Mouse (Mus musculus) kidney, postnatal 0 days (tissue): ENCODE measurements around the gene Cuedc2. TPM values are rescaled to one million over a fixed set of nuclear protein-coding genes. Genes with fewer than 3 reads are reported as not detected.

Experiments used
- ATAC-seq: fragments of 200-750 bp; cut with Nextera tagmentation; replicated peaks from 2 replicates; pipeline ENCODE4 v1.8.0; 2017; ENCODE audit warnings: low read depth, moderate number of reproducible peaks, moderate TSS enrichment, moderate library complexity; ENCODE audit not compliant: low FRiP score
- DNase-seq: peaks from one replicate; pipeline ENCODE4 v3.0.0-alpha.2; 2016; ENCODE audit warnings: low spot score
- H3K27ac ChIP-seq: fragments of 300-500 bp; sonication (generic); 2 replicates; pipeline ENCODE4 v1.5.1; 2014; ENCODE audit warnings: mild to moderate bottlenecking
- H3K27me3 ChIP-seq: fragments of 300-500 bp; sonication (generic); 2 replicates; pipeline ENCODE4 v1.6.1; 2014; ENCODE audit warnings: low read length, mixed read lengths; ENCODE audit not compliant: insufficient read depth
- H3K36me3 ChIP-seq: fragments of 300-500 bp; sonication (generic); 2 replicates; pipeline ENCODE4 v1.6.1; 2014; ENCODE audit warnings: low read length, mixed read lengths; ENCODE audit not compliant: insufficient read depth
- H3K4me1 ChIP-seq: fragments of 300-500 bp; sonication (generic); replicated peaks from 2 replicates; pipeline ENCODE4 v1.6.1; 2014; ENCODE audit warnings: antibody characterized with exemption, low read length, mixed read lengths; ENCODE audit not compliant: insufficient read depth
- H3K4me2 ChIP-seq: fragments of 300-500 bp; sonication (generic); 2 replicates; pipeline ENCODE4 v1.6.1; 2014; ENCODE audit warnings: mild to moderate bottlenecking, low read length, moderate library complexity, mixed read lengths
- H3K4me3 ChIP-seq: fragments of 300-500 bp; sonication (generic); replicated peaks from 2 replicates; pipeline ENCODE4 v1.5.1; 2014; ENCODE audit warnings: low read depth, low read length
- H3K9ac ChIP-seq: fragments of 300-500 bp; sonication (generic); 2 replicates; pipeline ENCODE4 v1.6.1; 2014; ENCODE audit warnings: low read depth, low read length
- H3K9me3 ChIP-seq: fragments of 300-500 bp; sonication (generic); replicated peaks from 2 replicates; pipeline ENCODE4 v1.6.1; 2016; ENCODE audit warnings: low read length, inconsistent platforms, mixed read lengths
- CTCF ChIP-seq: IDR thresholded peaks from 2 replicates; pipeline ENCODE4 v1.5.1; 2016; ENCODE audit warnings: antibody characterized with exemption, low read depth, mild to moderate bottlenecking, moderate library complexity
- WGBS: fragments of 180-500 bp; shearing (Covaris S2); extraction: QIAGEN DNeasy Blood & Tissue Kit; methylation state at CpG from one replicate; pipeline ENCODE4 v1.1.7; 2014; 5-methylcytosine and 5-hydroxymethylcytosine counted together
- polyA plus RNA-seq: library from polyadenylated mRNA; unstranded; fragments of >200 nt; fragmentation: Nextera tagmentation; extraction: Ambion mirVana; gene quantifications from 2 replicates; pipeline ENCODE4 v1.2.1, GENCODE M21; 2015

Gene Cuedc2
- polyA plus RNA-seq, 1 experiment from 2014 or later, result 167 TPM

DNA sequence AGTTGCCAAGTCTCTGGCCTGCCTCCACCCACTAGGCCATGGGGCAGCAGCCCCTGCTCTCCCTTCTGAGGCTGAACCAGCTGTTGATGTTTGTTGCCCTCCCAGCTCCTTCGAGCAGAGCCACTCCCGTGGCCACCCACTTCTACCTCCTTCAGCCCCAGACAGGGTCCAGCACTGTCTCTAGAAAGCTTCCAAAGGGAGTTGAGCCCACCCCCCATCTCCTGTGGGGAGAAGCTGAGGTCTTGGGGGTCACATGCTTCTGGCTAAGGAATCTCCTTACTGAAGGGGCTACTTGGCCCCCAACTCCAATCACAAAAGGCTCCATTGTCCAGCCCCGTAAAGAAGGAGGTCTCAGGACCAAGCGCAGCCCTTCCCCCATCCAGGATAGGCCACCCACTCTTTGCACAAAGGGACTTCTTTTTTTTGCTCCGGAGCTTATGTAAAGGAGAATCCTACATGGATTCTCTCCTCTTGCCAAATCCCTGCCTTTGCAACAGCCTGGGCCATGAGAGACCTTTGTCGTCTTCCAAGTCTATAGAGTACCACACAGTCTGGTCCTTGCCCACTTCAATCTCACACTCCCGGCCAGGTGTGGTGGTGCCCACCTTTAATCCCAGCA lies 5.7 kb downstream of the Cuedc2 start:
- no peaks in the 10 kb centered on the region for H3K9me3 ChIP-seq
- H3K36me3 ChIP-seq, result peaks cover 16% of the 10 kb centered on the region
- no peaks in the 10 kb centered on the region for H3K27me3 ChIP-seq
- H3K9ac ChIP-seq, result no peak overlapping the region
- WGBS, result 73% methylated on average over 7 of the region's 7 CpGs
- TF ChIP-seq CTCF, result no peak
- peaks cover 14% of the 10 kb centered on the region for H3K4me1 ChIP-seq
- H3K4me2 ChIP-seq, result no peak overlapping the region
- H3K4me3 ChIP-seq, result no peak overlapping the region
- H3K27ac ChIP-seq, result no peak overlapping the region
- ATAC-seq (no peak), DNase-seq (no peak)

DNA sequence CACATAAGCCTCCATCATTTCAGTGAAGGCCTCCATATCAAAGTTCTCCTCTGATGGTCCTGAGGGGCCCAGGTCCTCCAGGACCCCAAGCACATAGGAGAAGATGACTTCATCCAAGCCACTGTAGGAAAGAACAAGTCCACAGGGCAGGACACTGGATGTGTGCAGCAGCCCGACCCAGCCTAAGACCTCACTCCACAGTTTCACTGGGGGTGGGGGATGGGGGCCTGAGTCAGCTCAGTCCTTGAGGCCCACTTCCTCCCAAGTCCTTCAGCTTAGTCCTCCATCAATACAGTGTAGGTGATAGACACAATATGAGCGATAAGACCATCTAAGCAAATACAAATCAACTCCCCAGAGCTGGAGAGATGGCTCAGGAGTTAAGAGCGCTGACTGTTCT lies 6.6 kb downstream of the Cuedc2 start:
- no peak overlapping the region for H3K4me3 ChIP-seq
- H3K27me3 ChIP-seq, result no peaks in the 10 kb centered on the region
- no peak for TF ChIP-seq CTCF
- DNase-seq (no peak), ATAC-seq (no peak)
- H3K9ac ChIP-seq, result no peak overlapping the region
- H3K9me3 ChIP-seq, result no peaks in the 10 kb centered on the region
- peaks cover 16% of the 10 kb centered on the region for H3K4me1 ChIP-seq
- WGBS, result 85% methylated on average over 3 of the region's 3 CpGs
- no peak overlapping the region for H3K27ac ChIP-seq
- H3K4me2 ChIP-seq, result no peak overlapping the region
- H3K36me3 ChIP-seq, result peaks cover 16% of the 10 kb centered on the region

DNA sequence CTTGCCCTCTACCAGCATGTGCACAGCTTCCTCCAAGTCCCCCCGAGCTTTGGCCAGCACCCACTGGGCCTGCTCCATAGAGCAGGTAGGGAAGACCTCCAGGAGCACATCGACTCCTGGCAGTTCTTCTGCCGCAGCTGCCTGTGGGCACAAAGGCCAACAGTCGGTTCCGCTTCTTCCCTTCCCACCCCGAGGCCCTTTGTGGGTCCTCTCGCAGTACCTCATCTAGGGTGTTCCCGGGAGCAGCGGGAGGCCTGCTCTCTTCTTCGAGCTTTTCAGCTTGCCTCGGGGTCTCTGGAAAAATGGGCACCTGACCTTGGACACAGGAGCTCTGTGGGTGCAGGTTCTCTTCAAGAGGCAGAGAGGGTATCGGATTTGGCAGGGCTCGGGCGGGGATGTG lies 7.2 kb downstream of the Cuedc2 start:
- no peak for TF ChIP-seq CTCF
- no peak overlapping the region for H3K9ac ChIP-seq
- no peak overlapping the region for H3K4me3 ChIP-seq
- H3K36me3 ChIP-seq, result peaks cover 16% of the 10 kb centered on the region
- 94% methylated on average over 14 of the region's 14 CpGs for WGBS
- no peaks in the 10 kb centered on the region for H3K9me3 ChIP-seq
- DNase-seq, result no peak
- ATAC-seq, result no peak
- H3K4me1 ChIP-seq, result peaks cover 19% of the 10 kb centered on the region
- peaks cover 6% of the 10 kb centered on the region for H3K27me3 ChIP-seq
- no peak overlapping the region for H3K27ac ChIP-seq
- no peak overlapping the region for H3K4me2 ChIP-seq

DNA sequence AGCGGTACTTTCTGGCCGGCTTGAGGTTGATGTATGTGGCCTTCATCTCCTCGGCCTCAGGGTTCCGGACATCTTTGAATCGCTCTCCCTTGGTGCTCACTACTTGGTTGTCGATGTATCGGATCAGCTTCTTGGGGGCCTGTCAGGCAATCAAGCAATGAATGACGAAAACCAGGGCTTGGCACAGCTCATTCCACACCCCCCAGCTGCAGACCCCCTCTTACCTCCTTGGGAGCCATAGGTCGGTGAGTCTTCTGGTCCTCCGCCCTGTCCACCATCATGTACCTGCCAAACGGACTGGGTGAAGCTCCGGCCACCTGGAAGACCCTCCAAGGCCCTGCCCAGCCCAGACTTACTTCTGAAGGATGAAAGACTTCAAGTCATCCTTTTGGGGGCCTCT lies 7.8 kb downstream of the Cuedc2 start:
- no peak for TF ChIP-seq CTCF
- peaks cover 19% of the 10 kb centered on the region for H3K4me1 ChIP-seq
- H3K36me3 ChIP-seq, result peaks cover 16% of the 10 kb centered on the region
- ATAC-seq (no peak), DNase-seq (no peak)
- H3K4me2 ChIP-seq, result no peak overlapping the region
- 91% methylated on average over 12 of the region's 12 CpGs for WGBS
- peaks cover 12% of the 10 kb centered on the region for H3K27me3 ChIP-seq
- H3K9me3 ChIP-seq, result no peaks in the 10 kb centered on the region
- H3K4me3 ChIP-seq, result no peak overlapping the region
- H3K9ac ChIP-seq, result no peak overlapping the region
- no peak overlapping the region for H3K27ac ChIP-seq

DNA sequence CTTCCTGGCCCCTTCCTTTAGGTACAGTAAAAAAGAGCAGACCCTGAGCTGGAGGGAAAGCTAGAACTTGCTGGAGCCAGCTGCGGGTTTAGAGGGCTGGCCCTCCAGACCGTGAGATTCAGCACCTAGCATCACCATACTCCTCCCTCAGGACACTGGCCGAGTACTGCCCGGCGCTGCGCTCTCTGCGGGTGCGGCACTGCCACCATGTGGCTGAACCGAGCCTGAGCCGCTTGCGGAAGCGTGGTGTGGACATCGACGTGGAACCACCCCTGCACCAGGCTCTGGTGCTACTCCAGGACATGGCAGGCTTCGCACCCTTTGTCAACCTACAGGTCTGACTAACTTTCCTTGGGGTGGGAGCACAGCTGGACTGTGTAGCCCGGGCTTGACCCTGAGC lies 8.6 kb downstream of the Cuedc2 start:
- H3K4me1 ChIP-seq, result peaks cover 19% of the 10 kb centered on the region
- DNase-seq, result peak; percentile 90

DNA sequence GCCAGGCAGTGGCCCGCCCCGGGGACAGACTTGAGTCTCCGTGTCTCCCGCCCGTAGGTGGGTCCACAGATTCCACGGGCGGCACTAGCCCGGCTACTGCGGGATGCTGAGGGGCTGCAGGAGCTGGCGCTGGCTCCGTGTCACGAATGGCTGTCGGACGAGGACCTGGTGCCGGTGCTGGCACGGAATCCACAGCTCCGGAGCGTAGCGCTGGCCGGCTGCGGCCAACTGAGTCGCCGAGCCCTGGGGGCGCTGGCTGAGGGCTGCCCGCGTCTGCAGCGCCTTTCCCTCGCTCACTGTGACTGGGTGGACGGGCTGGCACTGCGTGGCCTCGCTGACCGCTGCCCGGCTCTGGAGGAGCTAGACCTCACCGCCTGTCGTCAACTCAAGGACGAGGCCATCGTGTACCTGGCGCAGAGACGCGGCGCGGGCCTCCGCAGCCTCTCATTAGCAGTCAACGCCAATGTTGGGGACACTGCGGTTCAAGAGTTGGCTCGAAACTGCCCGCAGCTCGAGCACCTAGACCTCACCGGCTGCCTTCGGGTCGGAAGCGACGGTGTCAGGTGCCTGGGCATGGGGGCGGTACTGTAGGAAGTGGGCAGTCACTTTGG lies 9.4 kb downstream of the Cuedc2 start:
- Histone ChIP-seq H3K4me2 (peak overlapping the region; percentile 89), H3K9ac (peak overlapping the region; percentile 70), H3K27me3 (peaks cover 19% of the 10 kb centered on the region), H3K36me3 (peaks cover 16% of the 10 kb centered on the region), H3K27ac (peak overlapping the region; percentile 84), H3K4me1 (peaks cover 19% of the 10 kb centered on the region), H3K4me3 (peak overlapping the region; percentile 58), H3K9me3 (no peaks in the 10 kb centered on the region)
- ATAC-seq, result peak; percentile 2; the same call in 1 of the 2 replicates
- no peak for DNase-seq
- WGBS, result 2% methylated on average over 54 of the region's 54 CpGs
- no peak for TF ChIP-seq CTCF

More for the DNA sequence above, 8.6 kb downstream of the Cuedc2 start:
- TF ChIP-seq CTCF, result peak; percentile 93
- H3K27ac ChIP-seq, result peak overlapping the region; percentile 84
- WGBS, result 5% methylated on average over 16 of the region's 16 CpGs
- H3K4me2 ChIP-seq, result peak overlapping the region; percentile 89
- H3K9me3 ChIP-seq, result no peaks in the 10 kb centered on the region
- H3K9ac ChIP-seq, result 0 out of 2 replicates have a peak overlapping the region, but pooled peaks have one; percentile 25
- ATAC-seq, result peak; percentile 53; the same call in 1 of the 2 replicates
- no peak overlapping the region for H3K4me3 ChIP-seq
- peaks cover 19% of the 10 kb centered on the region for H3K27me3 ChIP-seq
- peaks cover 16% of the 10 kb centered on the region for H3K36me3 ChIP-seq
